Mouse (Mus musculus) kidney, postnatal 14 days (tissue): ENCODE results near the gene Ccdc51.

Experiments used
- DNase-seq: peaks from one replicate; pipeline ENCODE4 v3.0.0; 2022; ENCODE audit warnings: mixed read lengths

The Ccdc51 gene

DNA sequence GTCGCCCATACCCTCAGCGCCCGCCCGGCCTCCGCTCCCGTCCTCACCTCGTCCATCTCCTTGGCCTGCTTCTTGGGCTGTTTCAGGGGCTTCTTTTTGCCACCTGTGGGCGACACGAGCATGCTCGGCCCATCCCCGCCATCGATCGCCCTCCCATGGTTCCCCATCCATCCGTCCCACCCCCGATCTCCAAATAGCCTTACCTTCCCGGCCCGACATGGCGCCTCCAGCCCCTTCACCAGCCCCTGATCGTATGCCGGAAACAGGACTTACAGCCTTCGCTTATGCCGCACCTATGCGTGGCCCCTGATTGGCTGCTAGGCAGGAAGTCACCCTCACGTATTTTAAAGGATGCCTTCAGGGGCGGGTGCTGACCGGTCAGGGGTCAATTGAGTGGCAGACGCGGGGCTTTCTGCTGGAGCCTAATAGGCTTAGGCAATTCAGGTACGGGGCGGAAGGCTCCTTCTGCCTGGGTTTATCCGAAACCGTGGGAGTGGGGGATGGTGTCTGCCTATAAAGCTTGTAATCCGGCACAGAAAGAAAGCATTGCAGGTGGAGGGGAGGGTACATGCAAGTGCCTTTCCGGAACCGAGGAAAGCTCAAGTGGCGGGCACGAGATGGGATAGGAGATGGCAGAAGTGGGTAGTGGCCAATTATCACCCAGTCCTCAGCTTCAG, at the start of gene Ccdc51, which contains the start of gene Tma7:
Ccdc51 (plus strand) TSS at position 370 of the 677 bp plus-strand sequence.
Tma7 (minus strand) TSS at position 464 of the 677 bp plus-strand sequence.
- DNase-seq, result peak; percentile 91

GRCm38 (mm10) chr9:109038086-109038895, 44.0 kb upstream of the Ccdc51 start, which contains the start of gene Shisa5:
Shisa5 (plus strand) TSS chr9:109038565.
- DNase-seq, result peak; percentile 89

GRCm38 (mm10) chr9:109038901-109039364, 43.4 kb upstream of the Ccdc51 start:
- peak; percentile 79 for DNase-seq

DNA sequence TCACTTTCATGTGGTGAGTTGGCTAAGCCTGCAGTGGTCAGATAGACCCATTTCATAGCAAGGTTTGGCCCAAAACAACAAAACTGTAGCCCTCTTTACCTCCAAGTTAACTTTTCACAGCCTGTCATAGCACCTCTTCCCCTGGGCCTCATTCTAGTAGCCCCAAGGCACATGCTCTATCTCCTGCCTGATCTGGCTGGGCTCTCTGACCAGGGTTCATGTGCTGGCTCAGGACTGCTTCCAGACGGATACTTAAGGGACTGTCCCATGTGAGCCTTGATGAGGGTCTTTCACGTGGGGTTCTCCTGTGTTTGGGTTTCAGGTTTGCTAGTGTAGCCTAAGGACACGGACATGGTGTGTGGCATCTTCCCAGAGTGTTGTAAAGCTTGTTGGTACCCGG, 42.6 kb upstream of the Ccdc51 start:
- no peak for DNase-seq

- peak; percentile 35 for DNase-seq
Measured at GRCm38 (mm10) chr9:109040216-109040615, 42.1 kb upstream of the Ccdc51 start.

GRCm38 (mm10) chr9:109040906-109041305, 41.4 kb upstream of the Ccdc51 start:
- peak; percentile 58 for DNase-seq

GRCm38 (mm10) chr9:109041351-109041750, 40.9 kb upstream of the Ccdc51 start:
- DNase-seq, result no peak

DNA sequence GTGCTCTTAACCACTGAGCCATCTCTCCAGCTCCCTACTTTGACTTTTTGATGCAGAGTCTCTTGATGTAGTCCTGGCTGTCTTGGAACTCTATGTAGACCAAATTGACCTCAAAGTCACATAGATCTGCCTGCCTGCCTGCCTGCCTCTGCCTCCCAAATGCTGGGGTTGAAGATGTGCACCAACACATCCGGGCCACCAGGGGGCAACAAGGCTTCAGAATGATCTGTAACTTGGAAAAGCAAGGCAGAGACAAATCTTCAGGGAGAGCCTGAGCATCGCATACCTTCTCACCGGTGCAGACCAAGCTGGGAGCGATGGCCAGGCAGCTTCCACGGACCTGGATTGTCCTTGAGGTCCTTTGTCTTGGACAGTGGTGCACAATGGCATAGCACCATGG, 36.0 kb upstream of the Ccdc51 start:
- peak; percentile 66 for DNase-seq

DNA sequence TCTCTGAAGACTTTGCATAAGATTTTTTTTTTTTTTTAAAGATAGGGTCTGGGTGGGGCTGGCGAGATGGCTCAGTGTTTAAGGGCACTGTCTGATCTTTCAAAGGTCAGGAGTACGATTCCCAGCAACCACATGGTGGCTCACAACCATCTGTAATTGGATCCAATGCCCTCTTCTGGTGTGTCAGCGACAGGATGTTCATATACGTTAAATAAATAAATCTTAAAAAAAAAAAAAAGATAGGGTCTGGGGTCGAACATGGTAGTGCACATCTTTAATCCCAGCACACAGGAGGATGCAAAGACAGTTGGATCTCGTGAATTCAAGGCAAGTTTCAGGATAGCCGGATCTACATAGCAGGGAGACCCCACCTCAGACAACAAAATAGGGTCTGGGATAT, 33.0 kb upstream of the Ccdc51 start:
- no peak for DNase-seq

DNA sequence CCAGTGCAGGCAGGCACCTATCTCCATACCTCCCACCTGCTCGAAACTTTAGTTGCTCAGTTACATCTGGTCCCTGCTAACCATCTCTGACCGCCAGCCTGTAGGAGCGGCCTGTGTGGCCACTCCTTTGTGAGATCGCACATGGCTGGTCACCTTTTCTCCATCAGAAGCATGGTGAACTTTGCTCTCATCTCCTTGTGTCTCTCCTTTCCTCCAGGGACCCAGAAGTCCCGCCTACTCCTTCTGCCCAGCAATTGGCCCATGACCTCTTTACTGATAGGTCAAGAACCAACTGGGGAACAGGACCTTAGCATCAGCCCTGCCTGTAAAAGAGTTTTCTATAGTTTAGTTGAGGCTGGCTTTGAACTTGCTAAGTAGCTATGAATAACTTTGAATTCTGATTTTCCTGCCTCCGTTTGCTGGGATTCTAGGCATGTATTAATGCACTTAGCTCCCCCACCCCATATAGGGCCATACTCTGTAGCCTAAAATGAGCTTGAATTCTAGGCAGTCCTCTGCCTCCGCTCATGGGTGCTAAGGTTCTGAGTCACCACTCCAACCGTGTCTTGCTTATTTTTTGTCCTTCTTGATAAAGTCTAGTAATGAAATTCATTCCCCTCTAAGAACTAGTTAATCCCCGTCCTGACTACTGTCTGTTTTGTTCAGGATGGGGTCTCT, 32.2 kb upstream of the Ccdc51 start:
- DNase-seq, result no peak

GRCm38 (mm10) chr9:109050674-109050997, 31.7 kb upstream of the Ccdc51 start:
- DNase-seq, result no peak

DNA sequence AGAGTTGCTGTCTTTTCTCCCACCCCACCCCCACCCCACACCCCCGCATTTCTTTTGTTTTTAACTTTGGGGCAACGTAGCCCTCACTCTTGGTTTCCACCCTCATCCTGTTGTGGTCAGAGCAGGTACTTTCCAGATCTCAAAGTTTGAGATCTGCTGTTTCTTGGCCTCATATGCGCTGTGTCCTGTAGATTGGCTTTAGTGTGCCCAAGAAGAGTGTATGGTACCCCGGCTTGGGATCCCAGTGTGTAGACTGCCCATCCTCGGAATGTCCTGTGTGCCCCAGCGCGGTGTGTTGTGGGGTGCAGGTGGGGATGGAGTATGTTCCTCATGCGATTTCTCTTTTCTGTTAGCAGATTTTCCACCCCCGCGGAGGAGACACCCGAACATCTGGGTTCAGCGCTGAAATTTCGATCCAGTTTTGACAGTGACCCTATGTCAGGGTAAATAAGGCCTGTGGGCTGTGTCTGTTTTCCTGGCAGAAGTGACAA, 31.2 kb upstream of the Ccdc51 start:
- DNase-seq, result no peak

DNA sequence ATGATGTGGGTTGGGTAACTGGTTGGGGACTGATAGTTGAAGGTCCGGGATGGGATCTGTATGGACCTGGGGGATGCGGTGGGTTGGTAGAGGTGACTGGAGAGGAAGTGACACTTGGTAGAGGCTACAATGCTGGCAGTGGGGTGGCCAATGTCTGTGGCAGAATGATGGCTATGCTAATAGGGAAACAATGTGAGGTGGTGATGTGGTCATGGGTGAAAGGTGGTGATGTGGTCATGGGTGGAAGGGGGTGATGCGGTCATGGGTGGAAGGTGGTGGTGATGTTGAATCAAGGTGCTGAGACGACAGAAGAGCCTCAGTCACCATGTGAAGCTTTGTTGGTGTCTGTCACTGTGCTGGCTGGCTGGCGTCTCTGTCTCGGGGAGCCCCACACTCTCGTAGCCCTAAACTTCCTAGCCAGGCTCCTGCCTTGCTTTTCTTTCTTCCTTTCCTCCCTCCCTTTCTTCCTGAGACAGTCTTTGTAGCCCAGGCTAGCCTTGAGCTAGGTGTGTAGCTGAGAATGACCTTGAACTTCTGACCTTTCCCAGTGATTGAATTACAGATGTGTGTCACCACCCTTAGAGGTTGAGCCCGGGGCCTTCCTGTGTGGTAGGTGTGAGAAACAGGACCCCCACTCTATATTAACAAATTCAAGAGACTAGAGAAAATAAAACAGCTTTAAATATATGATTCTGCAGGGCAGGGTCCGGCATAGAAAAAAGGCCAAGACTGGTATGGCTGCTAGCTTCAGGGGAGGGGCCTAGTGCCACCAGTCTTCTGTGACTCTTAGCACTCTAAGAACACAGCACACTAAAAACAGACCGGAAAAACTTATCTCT, 30.4 kb upstream of the Ccdc51 start:
- DNase-seq, result no peak

- DNase-seq, result no peak
Measured at GRCm38 (mm10) chr9:109052490-109053260, 29.6 kb upstream of the Ccdc51 start.

DNA sequence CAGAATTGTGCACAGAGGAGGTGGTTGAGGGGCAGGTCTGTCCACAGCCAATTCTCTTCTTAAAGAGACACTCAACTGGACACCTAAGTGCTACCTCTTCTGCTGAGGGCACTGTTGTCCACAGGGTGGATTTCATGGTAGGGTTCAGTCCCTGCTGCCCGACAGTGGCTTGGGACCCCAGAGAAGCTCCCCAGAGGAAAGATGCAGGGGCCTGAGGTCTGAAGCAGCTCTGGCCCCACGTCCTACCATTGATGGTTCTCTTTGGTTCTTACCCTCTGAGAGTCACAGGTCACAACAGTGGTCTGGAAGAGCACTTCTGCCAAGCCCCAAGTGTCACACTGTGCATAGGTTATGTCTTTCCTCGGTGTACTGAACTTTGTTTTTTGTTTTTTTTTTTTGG, 28.9 kb upstream of the Ccdc51 start:
- no peak for DNase-seq

- DNase-seq, result no peak
Measured at GRCm38 (mm10) chr9:109053851-109054250, 28.4 kb upstream of the Ccdc51 start.

- peak; percentile 81 for DNase-seq
Measured at GRCm38 (mm10) chr9:109054712-109055111, 27.6 kb upstream of the Ccdc51 start.

GRCm38 (mm10) chr9:109055271-109056030, 26.8 kb upstream of the Ccdc51 start:
- DNase-seq, result no peak

- DNase-seq, result no peak
Measured at GRCm38 (mm10) chr9:109056081-109056690, 26.1 kb upstream of the Ccdc51 start.

GRCm38 (mm10) chr9:109056916-109057315, 25.4 kb upstream of the Ccdc51 start:
- DNase-seq, result no peak
